Mouse (Mus musculus) cerebellum, postnatal 4 days (tissue): Measurements from ENCODE around the gene Acer1.
A peak's percentile ranks its signal among the peaks of the same experiment; 100 is the strongest.
"Not testable (repeated sequence)": the region's sequence is repeated elsewhere in the genome, so short reads cannot be mapped to it uniquely, and the experiment has no call there.

ENCODE experiments used
- DNase-seq, 2 experiments: peaks; one replicate each; pipeline ENCODE4 v3.0.0; 2022; ENCODE audit warnings: low spot score in 2 of 2, mixed read lengths in 1 of 2

Acer1 gene

GRCm38 (mm10) chr17:56952639-56953038, 29.3 kb downstream of the Acer1 start:
- DNase-seq, result no peak

- DNase-seq, result peak in 1 of 2 experiments; percentile 32
These were observed 31.0 kb downstream of the Acer1 start for GRCm38 (mm10) chr17:56950915-56951314.

GRCm38 (mm10) chr17:56938751-56939150, 43.2 kb downstream of the Acer1 start:
- no peak for DNase-seq

- no peak for DNase-seq
These were observed 45.2 kb downstream of the Acer1 start for GRCm38 (mm10) chr17:56936731-56937130.

GRCm38 (mm10) chr17:56935363-56936131, 46.4 kb downstream of the Acer1 start, which contains the start of gene Mllt1:
Gene Mllt1, minus strand, starts transcription at chr17:56935415.
- DNase-seq, result peak; percentile 99 to 100

- no peak for DNase-seq
These were observed 47.2 kb downstream of the Acer1 start for GRCm38 (mm10) chr17:56934545-56935330.

- no peak for DNase-seq
These were observed 48.5 kb downstream of the Acer1 start for GRCm38 (mm10) chr17:56933395-56933794.

GRCm38 (mm10) chr17:56930026-56930425, 51.9 kb downstream of the Acer1 start:
- no peak for DNase-seq

- DNase-seq, result no peak
These were observed 52.4 kb downstream of the Acer1 start for GRCm38 (mm10) chr17:56929530-56929929.

GRCm38 (mm10) chr17:56929101-56929500, 52.8 kb downstream of the Acer1 start:
- DNase-seq, result no peak

- DNase-seq, result no peak
These were observed 55.9 kb downstream of the Acer1 start for GRCm38 (mm10) chr17:56925998-56926397.

- no peak for DNase-seq
These were observed 62.2 kb downstream of the Acer1 start for GRCm38 (mm10) chr17:56919725-56920124.

GRCm38 (mm10) chr17:56917166-56917565, 64.8 kb downstream of the Acer1 start:
- no peak for DNase-seq

GRCm38 (mm10) chr17:56913444-56913843, 68.5 kb downstream of the Acer1 start:
- no peak for DNase-seq

GRCm38 (mm10) chr17:56913023-56913422, 68.9 kb downstream of the Acer1 start:
- no peak for DNase-seq

GRCm38 (mm10) chr17:56909764-56910163, 72.2 kb downstream of the Acer1 start:
- not testable (repeated sequence) for DNase-seq

GRCm38 (mm10) chr17:56907887-56908286, 74.0 kb downstream of the Acer1 start:
- DNase-seq, result no peak

GRCm38 (mm10) chr17:56907096-56907495, 74.8 kb downstream of the Acer1 start:
- no peak for DNase-seq

GRCm38 (mm10) chr17:56906166-56906565, 75.8 kb downstream of the Acer1 start:
- DNase-seq, result no peak
